Mouse (Mus musculus) MEL (cell line): ENCODE measurements at regions not wholly inside any gene's neighbourhood (a gene's known extent, or its start where the extent isn't known, plus 50 kb on each side); places are given as distances from the start of the nearest gene placed in this dataset.

Experiments used
- DNase-seq: peaks from one replicate; pipeline ENCODE4 v3.0.0; 2011; ENCODE audit warnings: low read depth, low spot score
- H3K27ac ChIP-seq: 2 replicates; pipeline ENCODE4 v1.5.1; 2012; ENCODE audit warnings: low read depth, mild to moderate bottlenecking, control low read depth, low read length, moderate library complexity; ENCODE audit not compliant: control insufficient read depth
- H3K27me3 ChIP-seq, 2 experiments: fragments of 150-350 bp in 1 of 2; sonication (generic) in 1 of 2; 2 replicates each; pipeline ENCODE4 v1.6.1; 2012; ENCODE audit warnings: low read length in 2 of 2, mild to moderate bottlenecking in 2 of 2, improper control_type of control experiment in 1 of 2, moderate library complexity in 1 of 2; ENCODE audit not compliant: insufficient read depth in 2 of 2, control insufficient read depth in 1 of 2
- H3K36me3 ChIP-seq, 2 experiments: 2 replicates each; pipeline ENCODE4 v1.6.1; 2012 to 2014; ENCODE audit warnings: low read length in 2 of 2, improper control_type of control experiment in 1 of 2, inconsistent platforms in 1 of 2, mild to moderate bottlenecking in 1 of 2; ENCODE audit not compliant: insufficient read depth in 2 of 2, control insufficient read depth in 1 of 2
- H3K4me1 ChIP-seq, 2 experiments: fragments of 150-350 bp in 1 of 2; sonication (generic) in 1 of 2; 2 replicates each; pipeline ENCODE4 v1.6.1; 2012; ENCODE audit warnings: low read length in 2 of 2, improper control_type of control experiment in 1 of 2, mild to moderate bottlenecking in 1 of 2; ENCODE audit not compliant: insufficient read depth in 2 of 2, control insufficient read depth in 1 of 2
- H3K4me3 ChIP-seq, 2 experiments: fragments of 150-350 bp in 1 of 2; sonication (generic) in 1 of 2; 2 replicates each; pipeline ENCODE4 v1.5.1; 2012; ENCODE audit warnings: low read depth in 2 of 2, low read length in 2 of 2, mild to moderate bottlenecking in 2 of 2, moderate library complexity in 2 of 2, control low read depth in 1 of 2, improper control_type of control experiment in 1 of 2; ENCODE audit not compliant: control insufficient read depth in 1 of 2, insufficient read depth in 1 of 2
- H3K79me2 ChIP-seq: 2 replicates; pipeline ENCODE4 v1.6.1; 2012; ENCODE audit warnings: mild to moderate bottlenecking, low read length, moderate library complexity; ENCODE audit not compliant: control insufficient read depth, poor library complexity, insufficient read depth
- H3K9ac ChIP-seq: 2 replicates; pipeline ENCODE4 v1.6.1; 2012; ENCODE audit warnings: low read depth, mild to moderate bottlenecking, control low read depth, low read length, moderate library complexity; ENCODE audit not compliant: control insufficient read depth, poor library complexity, severe bottlenecking
- H3K9me3 ChIP-seq: fragments of 150-350 bp; sonication (generic); replicated peaks from 2 replicates; pipeline ENCODE4 v1.6.1; 2012; ENCODE audit warnings: mild to moderate bottlenecking, low read length, improper control_type of control experiment, moderate library complexity; ENCODE audit not compliant: insufficient read depth
- BHLHE40 ChIP-seq: IDR thresholded peaks from 2 replicates; pipeline ENCODE4 v1.6.1; 2012; ENCODE audit warnings: low read depth, mild to moderate bottlenecking, inconsistent platforms, low read length, improper control_type of control experiment, borderline replicate concordance
- CHD2 ChIP-seq: IDR thresholded peaks from 2 replicates; pipeline ENCODE4 v1.6.1; 2011; ENCODE audit warnings: low read length, improper control_type of control experiment
- CTCF ChIP-seq, 3 experiments: IDR thresholded peaks in 2 of 3; conservative IDR thresholded peaks in 1 of 3; 2 replicates each; pipeline ENCODE4 v1.5.1; 2011 to 2012; ENCODE audit warnings: low read length in 3 of 3, low read depth in 2 of 3, mild to moderate bottlenecking in 2 of 3, improper control_type of control experiment in 1 of 3, inconsistent platforms in 1 of 3, mixed read lengths in 1 of 3, moderate library complexity in 1 of 3; ENCODE audit not compliant: control insufficient read depth in 1 of 3, insufficient read depth in 1 of 3, poor library complexity in 1 of 3, severe bottlenecking in 1 of 3
- E2F4 ChIP-seq: IDR thresholded peaks from 2 replicates; pipeline ENCODE4 v1.6.1; 2011; ENCODE audit warnings: low read depth, low read length, improper control_type of control experiment, borderline replicate concordance
- HCFC1 ChIP-seq: IDR thresholded peaks from 2 replicates; pipeline ENCODE4 v1.6.1; 2012; ENCODE audit warnings: low read depth, mild to moderate bottlenecking, inconsistent platforms, low read length, improper control_type of control experiment, moderate library complexity
- KAT2A ChIP-seq: conservative IDR thresholded peaks from 2 replicates; pipeline ENCODE4 v1.6.1; 2012; ENCODE audit warnings: low read depth, low read length, improper control_type of control experiment, inconsistent platforms
- MAFK ChIP-seq: IDR thresholded peaks from 2 replicates; pipeline ENCODE4 v1.6.1; 2011; ENCODE audit warnings: low read depth, mild to moderate bottlenecking, low read length, improper control_type of control experiment, borderline replicate concordance
- MYB ChIP-seq: IDR thresholded peaks from 2 replicates; pipeline ENCODE4 v1.6.1; 2011; ENCODE audit warnings: mild to moderate bottlenecking, low read depth, low read length, improper control_type of control experiment
- NELFE ChIP-seq: IDR thresholded peaks from 2 replicates; pipeline ENCODE4 v1.6.1; 2011; ENCODE audit warnings: low read depth, low read length, improper control_type of control experiment
- NRF1 ChIP-seq: IDR thresholded peaks from 2 replicates; pipeline ENCODE4 v1.6.1; 2014; ENCODE audit warnings: low read depth, mild to moderate bottlenecking, inconsistent platforms, low read length, improper control_type of control experiment, moderate library complexity; ENCODE audit not compliant: poor library complexity, insufficient read depth, severe bottlenecking
- POLR2A ChIP-seq, 2 experiments: IDR thresholded peaks; 2 replicates each; pipeline ENCODE4 v1.6.1; 2011 to 2012; ENCODE audit warnings: low read length in 2 of 2, mild to moderate bottlenecking in 2 of 2, control low read depth in 1 of 2, improper control_type of control experiment in 1 of 2, low read depth in 1 of 2, moderate library complexity in 1 of 2; ENCODE audit not compliant: control insufficient read depth in 1 of 2, insufficient read depth in 1 of 2, poor library complexity in 1 of 2
- POLR2AphosphoS5 ChIP-seq: IDR thresholded peaks from 2 replicates; pipeline ENCODE4 v1.6.1; 2012; ENCODE audit warnings: low read depth, borderline replicate concordance, mild to moderate bottlenecking, inconsistent platforms, low read length, moderate library complexity, mixed read lengths
- RAD21 ChIP-seq: IDR thresholded peaks from 2 replicates; pipeline ENCODE4 v1.6.1; 2011; ENCODE audit warnings: mild to moderate bottlenecking, low read depth, low read length, improper control_type of control experiment
- RCOR1 ChIP-seq: IDR thresholded peaks from 2 replicates; pipeline ENCODE4 v1.6.1; 2012; ENCODE audit warnings: low read depth, mild to moderate bottlenecking, inconsistent platforms, low read length, improper control_type of control experiment
- SIN3A ChIP-seq: IDR thresholded peaks from 2 replicates; pipeline ENCODE4 v1.6.1; 2012; ENCODE audit warnings: low read length, improper control_type of control experiment, inconsistent platforms
- TBP ChIP-seq: IDR thresholded peaks from 2 replicates; pipeline ENCODE4 v1.8.0; 2011; ENCODE audit warnings: low read depth, low read length, improper control_type of control experiment
- ZC3H11A ChIP-seq: IDR thresholded peaks from 2 replicates; pipeline ENCODE4 v1.6.1; 2012; ENCODE audit warnings: low read depth, mild to moderate bottlenecking, inconsistent platforms, low read length, improper control_type of control experiment
- ZKSCAN1 ChIP-seq: IDR thresholded peaks from 2 replicates; pipeline ENCODE4 v1.6.1; 2012; ENCODE audit warnings: low read depth, mild to moderate bottlenecking, inconsistent platforms, low read length, improper control_type of control experiment, moderate library complexity
- ZMIZ1 ChIP-seq: IDR thresholded peaks from 2 replicates; pipeline ENCODE4 v1.6.1; 2012; ENCODE audit warnings: low read depth, mild to moderate bottlenecking, inconsistent platforms, low read length, improper control_type of control experiment, moderate library complexity
- ZNF384 ChIP-seq: IDR thresholded peaks from 2 replicates; pipeline ENCODE4 v1.6.1; 2012; ENCODE audit warnings: low read depth, mild to moderate bottlenecking, inconsistent platforms, low read length, improper control_type of control experiment

- no peaks in the 10 kb centered on the region for H3K9me3 ChIP-seq
- TF ChIP-seq ZNF384 (no peak), ZKSCAN1 (no peak), RCOR1 (no peak), SIN3A (no peak), MAFK (no peak), MYB (no peak), POLR2A (IDR thresholded peaks at IDR 0.05; ENCODE audit: control insufficient read depth in 1 of 2, insufficient read depth in 1 of 2, low read depth in 1 of 2, low read length in 2 of 2, poor library complexity in 1 of 2) (no peak), ZC3H11A (no peak), CTCF (IDR thresholded peaks at IDR 0.05 in 2 of 3, conservative IDR thresholded peaks at IDR 0.05 in 1 of 3; ENCODE audit: control insufficient read depth in 1 of 3, insufficient read depth in 1 of 3, low read depth in 2 of 3, low read length in 3 of 3, poor library complexity in 1 of 3, severe bottlenecking in 1 of 3) (no peak)
These were observed 74.4 kb upstream of the Lpp start for GRCm38 (mm10) chr16:24318723-24319437.

DNA sequence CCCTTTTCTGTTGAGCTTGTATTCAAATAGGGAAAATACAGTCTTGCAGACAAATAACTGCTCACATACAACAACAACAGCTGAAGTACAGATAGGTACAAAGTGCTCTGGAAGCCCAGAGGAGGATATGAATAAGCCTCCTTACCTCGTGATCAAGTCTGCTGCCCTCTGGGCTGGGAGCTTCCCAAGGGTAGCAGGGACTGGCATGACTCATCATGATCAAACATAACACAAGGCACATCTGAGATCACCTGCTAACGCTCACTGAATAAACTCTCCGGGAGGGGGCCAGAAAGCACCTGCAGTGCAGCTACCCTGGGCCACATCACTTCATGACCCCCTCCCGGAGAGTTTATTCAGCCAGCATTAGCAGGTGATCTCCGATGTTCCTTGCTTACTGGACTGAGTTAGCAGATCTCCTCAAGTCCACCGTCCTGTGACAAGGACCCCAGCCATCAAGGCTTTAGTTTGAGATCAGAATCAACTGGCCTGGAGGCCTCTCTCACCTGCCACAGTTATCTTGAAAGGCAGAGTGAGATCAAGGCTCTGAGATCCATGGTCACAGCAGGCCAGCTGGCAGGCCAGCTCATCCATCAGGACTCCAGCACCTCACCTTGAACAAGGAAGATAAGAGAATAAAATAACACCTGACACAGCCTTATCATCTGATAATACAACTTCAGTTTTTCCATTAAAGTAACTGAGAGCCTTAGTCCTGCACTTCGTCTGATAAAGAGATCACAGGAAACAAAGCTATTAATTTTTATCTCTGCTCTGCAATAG lies 79.6 kb upstream of the Lpp start:
- no peak for TF ChIP-seq NELFE
- no peak for TF ChIP-seq E2F4
- TF ChIP-seq TBP = no peak
- TF ChIP-seq KAT2A = no peak
- no peak for TF ChIP-seq ZNF384
- TF ChIP-seq CHD2 = no peak
- no peak for TF ChIP-seq ZC3H11A
- TF ChIP-seq NRF1 = no peak
- TF ChIP-seq RCOR1 = no peak
- no peak for TF ChIP-seq ZMIZ1
- no peak for TF ChIP-seq RAD21
- no peak for TF ChIP-seq BHLHE40
- TF ChIP-seq POLR2AphosphoS5 = no peak
- no peak for TF ChIP-seq HCFC1

More at GRCm38 (mm10) chr16:24318723-24319437, 74.4 kb upstream of the Lpp start:
- no peak for DNase-seq
- Histone ChIP-seq H3K27ac (no peak overlapping the region), H3K79me2 (no peaks in the 10 kb centered on the region), H3K36me3 (no peaks in the 10 kb centered on the region), H3K9ac (no peak overlapping the region), H3K4me1 (no peaks in the 10 kb centered on the region), H3K27me3 (no peaks in the 10 kb centered on the region), H3K4me3 (no peak overlapping the region)

More for the DNA sequence above, 79.6 kb upstream of the Lpp start:
- no peaks in the 10 kb centered on the region for H3K9me3 ChIP-seq
- no peak overlapping the region for H3K27ac ChIP-seq
- H3K4me3 ChIP-seq = no peak overlapping the region
- H3K9ac ChIP-seq = no peak overlapping the region
- no peaks in the 10 kb centered on the region for H3K4me1 ChIP-seq
- H3K79me2 ChIP-seq = no peaks in the 10 kb centered on the region
- H3K36me3 ChIP-seq = no peaks in the 10 kb centered on the region
- no peak for DNase-seq
- H3K27me3 ChIP-seq = no peaks in the 10 kb centered on the region
